Mouse (Mus musculus) adrenal gland, postnatal 14 days (tissue): ENCODE data around the gene Thada. TPM values are rescaled to one million over a fixed set of nuclear protein-coding genes. Genes with fewer than 3 reads are reported as not detected.
"Not testable (repeated sequence)": the region's sequence is repeated elsewhere in the genome, so short reads cannot be mapped to it uniquely, and the experiment has no call there.

ENCODE experiments used
- DNase-seq: peaks from one replicate; pipeline ENCODE4 v3.0.0; 2021; ENCODE audit warnings: mixed read lengths
- total RNA-seq: library from RNA; stranded (reverse); gene quantifications from 2 replicates; pipeline ENCODE4 v1.2.3, GENCODE M21; 2021

Thada gene
- total RNA-seq, 1 experiment from 2014 or later: 18.9 TPM

GRCm38 (mm10) chr17:84342299-84342817 lies 123.6 kb downstream of the Thada start:
- peak; percentile 38 for DNase-seq

DNA sequence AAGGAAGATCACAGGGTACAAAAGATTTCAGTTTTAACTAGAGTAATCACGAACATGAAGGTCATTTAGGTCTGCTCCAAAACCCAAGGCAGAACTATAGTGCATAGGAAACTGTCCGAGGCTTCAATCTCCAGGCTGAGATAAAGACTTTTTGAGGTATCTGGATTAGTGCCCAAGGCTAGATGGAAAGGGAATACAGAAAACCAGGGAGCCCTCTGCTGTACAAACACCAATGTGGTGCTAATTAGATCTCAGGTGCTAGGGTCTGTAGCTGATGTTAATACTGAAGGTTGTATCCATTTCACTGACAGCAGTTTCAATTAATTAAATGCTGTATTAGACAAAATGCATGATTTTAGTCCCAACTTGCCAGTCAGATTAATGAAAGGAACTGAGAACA lies 124.3 kb downstream of the Thada start:
- no peak for DNase-seq

- DNase-seq: no peak
These were observed 125.4 kb downstream of the Thada start for GRCm38 (mm10) chr17:84340574-84340973.

DNA sequence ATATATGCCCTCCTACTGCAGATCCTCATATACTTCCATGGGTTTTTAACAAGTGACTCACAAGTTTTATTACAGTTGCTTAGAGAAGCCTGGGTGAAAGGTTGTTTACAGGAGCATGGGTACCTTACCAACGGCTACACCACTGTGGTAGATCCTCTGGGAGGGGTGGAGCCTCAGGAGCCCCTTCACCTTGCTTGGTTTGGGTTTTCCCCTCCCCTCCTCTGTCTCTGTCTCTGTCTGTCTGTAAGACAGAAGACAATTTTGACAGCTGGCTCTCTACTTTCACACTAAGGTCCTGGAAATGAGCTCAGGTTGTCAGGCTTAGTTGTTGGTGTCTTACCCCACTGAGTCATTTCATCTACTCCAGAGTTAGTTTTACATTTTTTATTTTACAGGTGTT lies 130.0 kb downstream of the Thada start:
- DNase-seq: no peak

GRCm38 (mm10) chr17:84335076-84335475 lies 130.9 kb downstream of the Thada start:
- no peak for DNase-seq

GRCm38 (mm10) chr17:84334241-84335014 lies 131.6 kb downstream of the Thada start:
- no peak for DNase-seq

DNA sequence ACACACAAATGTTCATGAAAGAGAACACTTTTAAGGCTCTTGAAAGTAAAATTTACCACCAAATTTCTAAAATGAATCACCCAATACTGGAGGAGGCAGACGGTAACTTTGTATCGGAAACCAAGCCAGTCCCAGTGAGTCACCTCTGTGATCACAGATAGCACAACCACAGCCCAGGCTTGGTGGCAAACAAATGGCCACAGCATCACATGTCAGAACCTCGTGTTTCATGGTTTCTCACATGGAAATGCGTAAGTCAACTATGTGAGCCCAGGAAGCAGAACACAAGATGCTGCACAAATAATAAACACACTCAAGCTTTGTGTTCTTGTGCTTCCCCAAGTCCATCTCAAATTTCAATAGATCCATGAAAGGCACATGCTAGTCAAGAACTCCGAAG lies 133.1 kb downstream of the Thada start:
- peak; percentile 26 for DNase-seq

GRCm38 (mm10) chr17:84330986-84331385 lies 135.0 kb downstream of the Thada start:
- no peak for DNase-seq

DNA sequence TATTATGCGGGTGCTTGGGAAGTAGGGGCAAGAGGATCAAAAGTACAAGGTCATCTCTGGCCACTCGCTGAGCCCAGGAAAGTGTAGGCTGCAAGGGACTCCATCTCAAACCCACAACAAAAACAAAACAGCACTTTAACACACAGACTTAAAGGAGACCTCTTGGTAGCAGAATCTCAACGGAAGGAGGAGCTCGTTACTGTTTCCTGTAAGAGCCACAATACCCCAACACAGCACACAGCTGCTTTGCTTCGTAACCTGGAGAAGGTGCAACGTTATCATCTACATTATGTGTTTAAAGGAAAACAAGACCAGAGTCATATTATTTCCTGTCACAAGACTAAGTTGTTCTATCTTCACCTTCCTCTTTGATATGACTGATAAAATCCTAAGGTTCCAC lies 135.5 kb downstream of the Thada start:
- DNase-seq: no peak

GRCm38 (mm10) chr17:84329906-84330470 lies 136.0 kb downstream of the Thada start:
- DNase-seq: no peak

GRCm38 (mm10) chr17:84328526-84328925 lies 137.5 kb downstream of the Thada start:
- DNase-seq: no peak

DNA sequence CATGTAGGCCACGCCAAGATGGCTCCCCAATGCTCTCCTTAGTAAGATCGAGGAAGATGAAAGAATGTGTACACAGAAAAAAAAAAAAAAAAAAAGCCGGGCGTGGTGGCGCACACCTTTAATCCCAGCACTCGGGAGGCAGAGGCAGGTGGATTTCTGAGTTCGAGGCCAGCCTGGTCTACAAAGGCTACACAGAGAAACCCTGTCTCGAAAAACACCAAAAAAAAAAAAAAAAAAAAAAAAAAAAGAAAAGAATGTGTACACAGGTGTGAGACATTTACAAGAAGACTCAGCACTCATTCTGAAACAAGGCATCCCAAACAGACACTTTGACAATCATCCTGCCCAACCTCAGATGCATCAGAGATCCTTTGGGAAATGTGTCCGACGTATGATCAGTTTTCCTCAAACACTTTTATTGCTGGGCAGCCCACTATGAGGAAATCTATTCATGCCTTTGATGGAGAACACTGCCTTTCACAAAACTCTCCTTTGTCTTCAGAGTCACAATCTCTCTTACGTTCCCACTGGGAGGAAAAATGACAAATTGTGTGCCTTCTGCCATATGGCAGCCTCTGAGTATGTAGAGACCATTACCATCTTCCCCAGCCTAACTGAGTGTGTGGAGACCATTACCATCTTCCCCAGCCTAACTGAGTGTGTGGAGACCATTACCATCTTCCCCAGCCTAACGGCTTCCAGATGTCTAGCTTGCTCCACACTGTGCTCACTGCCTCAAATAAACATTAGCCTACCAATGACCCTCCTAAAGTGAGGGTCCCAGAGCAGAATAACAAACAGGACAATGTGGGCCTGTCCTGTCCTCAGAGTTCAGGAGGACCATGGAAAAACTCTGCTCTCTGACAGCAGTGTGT lies 138.7 kb downstream of the Thada start:
- DNase-seq: no peak

- no peak for DNase-seq
These were observed 143.8 kb downstream of the Thada start for GRCm38 (mm10) chr17:84322176-84322575.

DNA sequence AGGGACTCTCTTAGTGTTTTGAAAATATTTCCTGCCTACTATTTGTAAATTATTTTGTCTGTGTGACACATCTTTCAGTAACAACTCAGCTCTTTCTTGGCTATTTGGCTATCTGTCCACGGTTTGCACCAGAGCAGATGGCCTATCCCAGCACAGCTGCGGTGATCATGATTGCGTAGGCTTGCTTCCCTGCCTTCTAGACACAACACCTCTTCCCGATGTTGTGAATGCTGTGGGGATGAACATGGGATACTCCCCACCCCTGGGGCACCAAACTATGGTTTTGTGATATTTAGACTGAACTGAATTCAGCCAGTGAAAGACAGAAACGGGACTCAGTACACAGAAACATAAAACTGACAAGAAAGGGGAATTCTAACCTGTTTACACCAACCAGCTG lies 144.7 kb downstream of the Thada start:
- DNase-seq: no peak

DNA sequence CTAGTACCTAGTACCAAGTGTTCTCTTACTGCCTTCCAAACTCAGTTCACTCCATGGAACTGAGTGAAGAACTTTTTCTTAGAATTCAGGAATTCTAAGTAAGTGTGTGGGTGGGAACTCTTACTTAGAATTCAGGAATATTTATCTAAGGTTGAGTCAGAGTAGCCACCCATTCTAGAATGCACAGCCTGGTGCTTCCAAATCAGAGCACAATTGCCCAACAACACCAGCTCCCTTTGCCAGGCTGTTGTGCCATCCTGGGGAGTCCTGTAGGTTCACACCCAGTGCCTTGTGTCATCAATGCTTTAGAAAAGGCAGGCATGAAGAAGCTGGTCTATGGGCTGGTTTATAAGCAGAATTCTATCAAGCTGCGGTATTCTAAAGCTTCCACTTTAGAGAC lies 145.4 kb downstream of the Thada start:
- peak; percentile 70 for DNase-seq

- DNase-seq: no peak
These were observed 151.7 kb downstream of the Thada start for GRCm38 (mm10) chr17:84314341-84314740.

- no peak for DNase-seq
These were observed 152.5 kb downstream of the Thada start for GRCm38 (mm10) chr17:84313494-84313893.

- no peak for DNase-seq
These were observed 159.9 kb downstream of the Thada start for GRCm38 (mm10) chr17:84306151-84306550.

DNA sequence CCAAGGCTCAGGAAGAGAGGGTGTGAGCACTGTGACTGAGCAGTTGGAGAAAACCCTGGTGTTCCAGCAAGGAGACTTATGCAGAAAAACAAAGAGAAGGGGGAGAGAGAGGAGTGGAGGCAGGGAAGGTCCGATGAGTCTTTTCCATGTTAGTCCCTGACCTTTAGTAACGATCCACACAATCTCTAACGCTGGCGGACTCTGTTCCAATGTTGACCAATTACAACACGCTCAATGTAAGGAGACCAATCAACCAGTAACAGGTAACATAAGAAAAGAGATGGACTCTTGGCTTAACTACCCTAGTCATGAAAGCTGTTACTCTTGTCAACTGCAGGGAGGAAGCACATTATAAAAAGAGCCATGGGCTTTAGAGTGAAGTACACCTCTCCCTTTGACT lies 160.9 kb downstream of the Thada start:
- DNase-seq: no peak

DNA sequence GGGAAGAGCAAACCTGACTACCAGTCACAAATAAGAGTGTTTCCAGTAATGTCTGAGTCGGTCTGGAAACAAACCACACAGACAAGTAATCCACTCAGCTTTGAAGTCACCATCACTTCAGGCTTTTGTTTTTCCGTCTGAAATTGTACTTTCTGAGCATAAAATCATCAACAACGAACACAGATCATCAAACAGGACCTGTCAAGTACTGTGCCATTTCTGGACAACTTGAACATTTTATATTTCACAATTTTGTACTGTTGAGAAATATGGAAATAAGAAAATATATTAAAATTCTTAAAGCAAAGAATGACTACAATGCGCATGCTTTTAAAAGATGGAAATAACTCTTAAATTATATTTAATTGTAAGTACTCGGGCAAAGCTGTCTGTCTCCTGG lies 161.9 kb downstream of the Thada start:
- DNase-seq: no peak

DNA sequence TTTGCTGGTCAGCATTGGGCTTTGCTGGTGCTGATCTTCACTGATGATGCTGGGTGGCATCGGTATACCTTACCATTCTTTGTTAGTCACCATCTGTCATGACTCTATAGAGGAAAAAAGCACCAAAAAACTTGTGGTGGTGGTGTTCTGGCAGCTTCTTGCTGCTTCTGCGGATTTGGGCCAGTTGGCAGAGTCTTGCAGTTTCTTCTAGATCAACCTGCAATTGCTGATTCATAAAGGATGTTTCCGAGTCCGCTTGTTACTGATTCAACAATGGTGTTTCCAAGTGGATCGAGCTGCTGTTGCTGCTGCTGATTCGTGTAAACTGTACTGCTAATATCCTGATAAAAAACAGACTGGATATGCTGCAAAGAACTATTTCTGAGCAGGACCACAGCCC lies 168.0 kb downstream of the Thada start:
- no peak for DNase-seq

DNA sequence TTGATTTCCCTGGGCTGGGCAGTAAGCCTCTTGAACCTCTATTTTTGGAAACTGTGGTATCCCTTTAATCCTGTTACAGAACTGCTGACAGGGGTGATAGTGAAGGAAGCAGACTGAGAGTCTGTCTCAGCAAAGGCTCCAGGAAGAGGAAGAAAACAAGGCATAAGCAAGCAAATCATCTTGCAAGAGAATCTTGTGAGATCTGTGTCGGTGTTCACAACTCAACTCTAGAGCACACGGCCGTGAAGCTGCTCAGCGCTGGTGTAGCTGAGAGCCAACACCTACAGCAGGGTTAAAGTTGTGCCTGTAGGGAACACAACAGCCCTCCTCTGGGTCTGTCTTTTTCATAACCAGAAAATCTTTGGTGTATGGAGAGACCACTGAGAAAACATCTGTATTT lies 172.8 kb downstream of the Thada start:
- DNase-seq: no peak

GRCm38 (mm10) chr17:84291228-84291627 lies 174.8 kb downstream of the Thada start:
- not testable (repeated sequence) for DNase-seq
